Mouse (Mus musculus) heart, adult 2 months (tissue): Measurements from ENCODE around the gene Kctd6. TPM values are rescaled to one million over a fixed set of nuclear protein-coding genes. Genes with fewer than 3 reads are reported as not detected.
A peak's percentile ranks its signal among the peaks of the same experiment; 100 is the strongest.

Experiments
- DNase-seq, 2 experiments: peaks; one replicate each; pipeline ENCODE4 v3.0.0; 2021
- H3K27ac ChIP-seq: fragments of 200-600 bp; 2 replicates; pipeline ENCODE4 v1.8.1; 2022
- H3K27me3 ChIP-seq: fragments of 200-500 bp; 2 replicates; pipeline ENCODE4 v1.6.1; 2012; ENCODE audit warnings: mild to moderate bottlenecking, low read length, inconsistent platforms, mixed read lengths; ENCODE audit not compliant: control insufficient read depth, insufficient read depth
- H3K36me3 ChIP-seq: fragments of 200-500 bp; 2 replicates; pipeline ENCODE4 v1.6.1; 2012; ENCODE audit warnings: low read length, inconsistent platforms; ENCODE audit not compliant: control insufficient read depth, insufficient read depth
- H3K4me1 ChIP-seq: fragments of 200-500 bp; 2 replicates; pipeline ENCODE4 v1.6.1; 2011; ENCODE audit warnings: low read length; ENCODE audit not compliant: control insufficient read depth, insufficient read depth
- H3K4me3 ChIP-seq: fragments of 200-600 bp; 2 replicates; pipeline ENCODE4 v1.8.1; 2022
- H3K79me2 ChIP-seq: fragments of 200-500 bp; replicated peaks from 2 replicates; pipeline ENCODE4 v1.6.1; 2012; ENCODE audit warnings: mild to moderate bottlenecking, inconsistent platforms, low read length, moderate library complexity, mixed read lengths; ENCODE audit not compliant: control insufficient read depth, insufficient read depth
- H3K9ac ChIP-seq: fragments of 200-500 bp; 2 replicates; pipeline ENCODE4 v1.6.1; 2012; ENCODE audit warnings: low read depth, mild to moderate bottlenecking, control low read depth, inconsistent platforms, low read length, mixed read lengths
- CTCF ChIP-seq: fragments of 200-600 bp; IDR thresholded peaks from 2 replicates; pipeline ENCODE4 v1.8.1; 2022; ENCODE audit warnings: antibody characterized with exemption, mild to moderate bottlenecking, moderate library complexity
- EP300 ChIP-seq: fragments of 200-500 bp; IDR thresholded peaks from 2 replicates; pipeline ENCODE4 v1.6.1; 2011; ENCODE audit warnings: low read depth, low read length, control low read depth; ENCODE audit not compliant: insufficient read depth
- POLR2A ChIP-seq: fragments of 200-500 bp; IDR thresholded peaks from 2 replicates; pipeline ENCODE4 v1.6.1; 2011; ENCODE audit warnings: mild to moderate bottlenecking, low read depth, low read length, control low read depth; ENCODE audit not compliant: insufficient read depth
- WGBS: fragments of 180-500 bp; shearing (Covaris S2); methylation state at CpG from one replicate; pipeline ENCODE4 v1.1.7; 2018; 5-methylcytosine and 5-hydroxymethylcytosine counted together
- intact Hi-C: fragments of 180-260 bp; cut with DNase I; formaldehyde crosslinking; loops from one replicate; pipeline ENCODE4 v1.15.1; 2025
- polyA plus RNA-seq: library from polyadenylated mRNA; depleted of rRNA; stranded (reverse); fragments of >200 nt; gene quantifications from 2 replicates; pipeline ENCODE4 v1.2.3, GENCODE M21; 2012
- total RNA-seq, 2 experiments: library from RNA; stranded (reverse); gene quantifications; 2 replicates each; pipeline ENCODE4 v1.2.3; 2021

Gene Kctd6
- total and polyA plus RNA-seq, 3 experiments = 7.3 to 10.3 (median 8.4) TPM

GRCm38 (mm10) chr14:8250141-8250871 lies 36.4 kb downstream of the Kctd6 start:
- Histone ChIP-seq H3K79me2 (no peaks in the 10 kb centered on the region), H3K27me3 (no peaks in the 10 kb centered on the region), H3K36me3 (no peaks in the 10 kb centered on the region), H3K27ac (no peak overlapping the region), H3K9ac (no peak overlapping the region), H3K4me1 (no peaks in the 10 kb centered on the region), H3K4me3 (no peak overlapping the region)
- WGBS = 71% methylated on average over 9 of the region's 9 CpGs
- intact Hi-C loops = no loop called here
- TF ChIP-seq CTCF = no peak
- no peak for DNase-seq

GRCm38 (mm10) chr14:8251330-8251885 lies 37.5 kb downstream of the Kctd6 start:
- intact Hi-C loops = no loop called here
- WGBS = 93% methylated on average over 8 of the region's 8 CpGs
- no peaks in the 10 kb centered on the region for H3K4me1 ChIP-seq

GRCm38 (mm10) chr14:8255076-8255729 lies 41.3 kb downstream of the Kctd6 start:
- H3K4me1 ChIP-seq = no peaks in the 10 kb centered on the region
- intact Hi-C loops = loop anchor here (2.0 to 5.0 kb wide), 2 partner anchors 162 to 288 kb away; no protein-coding TSS in a partner anchor
- no peaks in the 10 kb centered on the region for H3K36me3 ChIP-seq
- H3K79me2 ChIP-seq = no peaks in the 10 kb centered on the region
- H3K9ac ChIP-seq = no peak overlapping the region
- 40% methylated on average over 7 of the region's 7 CpGs for WGBS
- H3K27me3 ChIP-seq = no peaks in the 10 kb centered on the region
- H3K4me3 ChIP-seq = no peak overlapping the region
- TF ChIP-seq EP300 (no peak), CTCF (peak; percentile 64)
- DNase-seq = peak; percentile 28 to 31
- H3K27ac ChIP-seq = no peak overlapping the region

More at GRCm38 (mm10) chr14:8251330-8251885, 37.5 kb downstream of the Kctd6 start:
- Histone ChIP-seq H3K27ac (no peak overlapping the region), H3K36me3 (no peaks in the 10 kb centered on the region), H3K27me3 (no peaks in the 10 kb centered on the region), H3K4me3 (no peak overlapping the region), H3K9ac (no peak overlapping the region), H3K79me2 (no peaks in the 10 kb centered on the region)
- no peak for DNase-seq
- TF ChIP-seq CTCF (no peak), EP300 (no peak), POLR2A (no peak)

GRCm38 (mm10) chr14:8256072-8256471 lies 42.1 kb downstream of the Kctd6 start:
- TF ChIP-seq POLR2A = no peak
- no peak for TF ChIP-seq CTCF
- TF ChIP-seq EP300 = no peak
- Histone ChIP-seq H3K4me1 (no peaks in the 10 kb centered on the region), H3K4me3 (no peak overlapping the region), H3K79me2 (no peaks in the 10 kb centered on the region), H3K36me3 (no peaks in the 10 kb centered on the region), H3K9ac (no peak overlapping the region), H3K27me3 (no peaks in the 10 kb centered on the region), H3K27ac (no peak overlapping the region)
- intact Hi-C loops = loop anchor here (5.0 kb wide), 1 partner anchor 289 kb away; no protein-coding TSS in a partner anchor
- DNase-seq = no peak
- WGBS = 72% methylated on average over 6 of the region's 6 CpGs

GRCm38 (mm10) chr14:8256881-8257280 lies 42.9 kb downstream of the Kctd6 start:
- 60% methylated on average over 5 of the region's 5 CpGs for WGBS
- intact Hi-C loops = loop anchor here (5.0 kb wide), 1 partner anchor 290 kb away; no protein-coding TSS in a partner anchor

More at GRCm38 (mm10) chr14:8256881-8257280, 42.9 kb downstream of the Kctd6 start:
- H3K27me3 ChIP-seq = no peaks in the 10 kb centered on the region
- H3K4me1 ChIP-seq = no peaks in the 10 kb centered on the region
- H3K27ac ChIP-seq = no peak overlapping the region
- H3K79me2 ChIP-seq = no peaks in the 10 kb centered on the region
- H3K4me3 ChIP-seq = no peak overlapping the region
- H3K36me3 ChIP-seq = no peaks in the 10 kb centered on the region
- H3K9ac ChIP-seq = no peak overlapping the region
- no peak for DNase-seq
- no peak for TF ChIP-seq POLR2A
- TF ChIP-seq CTCF = no peak
- no peak for TF ChIP-seq EP300
